In genomic region chr14:60664641-60665040, GRCm38 (mm10) we compare ENCODE assay signal across 12 mouse cellular contexts. TPM values are rescaled to one million over a fixed set of nuclear protein-coding genes. Genes with fewer than 3 reads are reported as not detected.
A peak's percentile ranks its signal among the peaks of the same experiment; 100 is the strongest.
DNase-seq lines count a peak whose midpoint lies in the region; ATAC-seq and TF ChIP-seq lines count a peak whose summit lies in the region.
"Had no signal": no experiment of that assay in that cellular context is flagged by ENCODE, and none has a peak within 500 bp of the region (broad histone marks: within the 10 kb centered on the region; RNA-seq: fewer than 3 reads in every experiment).

No protein-coding gene starts in this region.

- peak; percentile 71 for ATAC-seq in heart, embryonic 12.5 days (ENCODE audit: insufficient number of reproducible peaks, low FRiP score)
- ATAC-seq in midbrain, embryonic 14.5 days (ENCODE audit: low FRiP score, low TSS enrichment): 0 out of 2 replicates have a peak, but pooled peaks have one; percentile 43

- H3K9ac ChIP-seq in heart, embryonic 12.5 days: no peak overlapping the region
- no peak overlapping the region for H3K9ac ChIP-seq in heart, adult 2 months (ENCODE audit: low read depth, low read length)
- H3K9ac ChIP-seq in midbrain, embryonic 14.5 days (replicated peaks; ENCODE audit: low read length): no peak overlapping the region
- H3K9ac ChIP-seq: liver, embryonic 13.5 days had no signal

- no peak for TF ChIP-seq POLR2A in heart, adult 2 months (IDR thresholded peaks at IDR 0.05; ENCODE audit: insufficient read depth, low read depth, low read length)

- peaks cover 5% of the 10 kb centered on the region; the same call in 1 of the 2 replicates for H3K4me1 ChIP-seq in heart, embryonic 12.5 days (replicated peaks)
- peaks cover 1% of the 10 kb centered on the region; the same call in 1 of the 2 replicates for H3K4me1 ChIP-seq in heart, adult 2 months (ENCODE audit: control insufficient read depth, insufficient read depth, low read length)
- H3K4me1 ChIP-seq in forebrain, embryonic 10.5 days: peaks cover 47% of the 10 kb centered on the region
- H3K4me1 ChIP-seq in midbrain, embryonic 14.5 days (ENCODE audit: control insufficient read depth, insufficient read depth, low read length): peaks cover 8% of the 10 kb centered on the region

- H3K4me3 ChIP-seq in heart, embryonic 12.5 days: no peak overlapping the region
- no peak overlapping the region for H3K4me3 ChIP-seq in heart, adult 2 months
- no peak overlapping the region for H3K4me3 ChIP-seq in forebrain, embryonic 10.5 days
- no peak overlapping the region for H3K4me3 ChIP-seq in midbrain, embryonic 14.5 days (replicated peaks; ENCODE audit: low read depth, low read length)
- H3K4me3 ChIP-seq: liver, embryonic 13.5 days had no signal

- H3K27me3 ChIP-seq in heart, embryonic 12.5 days (replicated peaks): no peaks in the 10 kb centered on the region
- H3K27me3 ChIP-seq in heart, adult 2 months (ENCODE audit: control insufficient read depth, insufficient read depth, low read length): no peaks in the 10 kb centered on the region
- H3K27me3 ChIP-seq in forebrain, embryonic 10.5 days (ENCODE audit: poor library complexity, severe bottlenecking): no peaks in the 10 kb centered on the region
- H3K27me3 ChIP-seq in midbrain, embryonic 14.5 days (ENCODE audit: control insufficient read depth, insufficient read depth, low read length): no peaks in the 10 kb centered on the region
- H3K27me3 ChIP-seq: liver, embryonic 13.5 days had no signal

- TF ChIP-seq EP300 in heart, adult 2 months (IDR thresholded peaks at IDR 0.05; ENCODE audit: insufficient read depth, low read depth, low read length): no peak

- H3K36me3 ChIP-seq in heart, embryonic 12.5 days: no peaks in the 10 kb centered on the region
- no peaks in the 10 kb centered on the region for H3K36me3 ChIP-seq in heart, adult 2 months (ENCODE audit: control insufficient read depth, insufficient read depth, low read length)
- peaks cover 67% of the 10 kb centered on the region for H3K36me3 ChIP-seq in forebrain, embryonic 10.5 days (replicated peaks)
- no peaks in the 10 kb centered on the region for H3K36me3 ChIP-seq in midbrain, embryonic 14.5 days (ENCODE audit: control insufficient read depth, insufficient read depth, low read length)

- no peak for TF ChIP-seq CTCF in heart, adult 2 months (IDR thresholded peaks at IDR 0.05)

- intact Hi-C loops in heart, adult 2 months (cut with DNase I): no loop called here

- no peak overlapping the region for H3K4me2 ChIP-seq in heart, embryonic 12.5 days
- no peak overlapping the region for H3K4me2 ChIP-seq in midbrain, embryonic 14.5 days (ENCODE audit: low read length)
- H3K4me2 ChIP-seq: liver, embryonic 13.5 days had no signal

- no peaks in the 10 kb centered on the region for H3K79me2 ChIP-seq in heart, adult 2 months (replicated peaks; ENCODE audit: control insufficient read depth, insufficient read depth, low read length)

- H3K27ac ChIP-seq in heart, embryonic 12.5 days (ENCODE audit: poor library complexity, severe bottlenecking): no peak overlapping the region
- no peak overlapping the region for H3K27ac ChIP-seq in heart, adult 2 months
- 0 out of 2 replicates have a peak overlapping the region, but pooled peaks have one; percentile 35 for H3K27ac ChIP-seq in forebrain, embryonic 10.5 days
- H3K27ac ChIP-seq in midbrain, embryonic 14.5 days (replicated peaks; ENCODE audit: low read depth, low read length): no peak overlapping the region
- H3K27ac ChIP-seq: liver, embryonic 13.5 days had no signal

- no peaks in the 10 kb centered on the region for H3K9me3 ChIP-seq in heart, embryonic 12.5 days (replicated peaks)
- H3K9me3 ChIP-seq in forebrain, embryonic 10.5 days: no peaks in the 10 kb centered on the region
- H3K9me3 ChIP-seq in midbrain, embryonic 14.5 days (ENCODE audit: control insufficient read depth, low read length): no peaks in the 10 kb centered on the region
- H3K9me3 ChIP-seq: liver, embryonic 13.5 days had no signal

- 34% methylated on average over 4 of the region's 4 CpGs for WGBS in heart, embryonic 12.5 days
- 48% methylated on average over 4 of the region's 4 CpGs for WGBS in heart, adult 2 months
- WGBS in forebrain, embryonic 10.5 days: 47% methylated on average over 4 of the region's 4 CpGs
- WGBS in midbrain, embryonic 14.5 days: 12% methylated on average over 4 of the region's 4 CpGs

- no peak for DNase-seq in heart, adult 2 months
- no peak for DNase-seq in forebrain, embryonic 10.5 days (ENCODE audit: extremely low spot score, low spot score)
- DNase-seq in kidney, adult 9 months: peak; percentile 90
- DNase-seq in midbrain, embryonic 14.5 days: peak; percentile 62
- no peak for DNase-seq in left cerebral cortex, adult 18-20 months (ENCODE audit: low spot score in 2 of 2)
- DNase-seq in layer of hippocampus, adult 11-12 months (ENCODE audit: low spot score): no peak
- DNase-seq in urinary bladder, adult 18-20 months (ENCODE audit: low spot score in 2 of 2): no peak
- DNase-seq: adrenal gland, postnatal 10 days; B cell, adult 2 months; cerebellum, adult 9-10 months; liver, embryonic 13.5 days had no signal

RNA-seq across cellular contexts. Expression of gene Spata13, which starts 30.8 kb away (rescaled TPM):
- 21.0 and 22.4 TPM in 2 replicates for polyA plus RNA-seq in heart, embryonic 12.5 days (2016; fragmentation: Nextera tagmentation; extraction: Ambion mirVana)
- 10 to 100 TPM; 13.1 to 14.7 TPM for total RNA-seq in heart, adult 2 months (2021)
- 9.5 and 14.4 TPM in 2 replicates for polyA plus RNA-seq in heart, adult 2 months (2012; rRNA removed)
- polyA plus RNA-seq in forebrain, embryonic 10.5 days (2016; fragmentation: Nextera tagmentation; extraction: Ambion mirVana): 97.0 and 102 TPM in 2 replicates
- 22.0 and 31.6 TPM in 2 replicates for polyA plus RNA-seq in midbrain, embryonic 14.5 days (2014; fragmentation: Nextera tagmentation; extraction: Ambion mirVana)
- total RNA-seq in left cerebral cortex, adult 18-20 months (2021): 10 to 100 TPM; 17.3 to 18.2 TPM

Comparison
In these comparisons a context has a peak if more than half of its experiments do, and no peak if none do; other contexts are left out.
1. DNase-seq: peak in kidney, adult 9 months (single experiment) and midbrain, embryonic 14.5 days (single experiment); none in heart, adult 2 months (0 of 2), forebrain, embryonic 10.5 days (single experiment), left cerebral cortex, adult 18-20 months (0 of 2), layer of hippocampus, adult 11-12 months (single experiment) and urinary bladder, adult 18-20 months (0 of 2).